Mouse (Mus musculus) fibroblast of lung, adult 2 months (primary cell): ENCODE data around the gene Alg1.

Experiments used
- DNase-seq: peaks from one replicate; pipeline ENCODE4 v3.0.0-alpha.2; 2011; ENCODE audit warnings: low read depth

Gene Alg1

GRCm38 (mm10) chr16:5242355-5242754 is 8.9 kb downstream of the Alg1 start:
- DNase-seq: no peak

- DNase-seq: no peak
Observed at GRCm38 (mm10) chr16:5242882-5243281, 9.5 kb downstream of the Alg1 start.

DNA sequence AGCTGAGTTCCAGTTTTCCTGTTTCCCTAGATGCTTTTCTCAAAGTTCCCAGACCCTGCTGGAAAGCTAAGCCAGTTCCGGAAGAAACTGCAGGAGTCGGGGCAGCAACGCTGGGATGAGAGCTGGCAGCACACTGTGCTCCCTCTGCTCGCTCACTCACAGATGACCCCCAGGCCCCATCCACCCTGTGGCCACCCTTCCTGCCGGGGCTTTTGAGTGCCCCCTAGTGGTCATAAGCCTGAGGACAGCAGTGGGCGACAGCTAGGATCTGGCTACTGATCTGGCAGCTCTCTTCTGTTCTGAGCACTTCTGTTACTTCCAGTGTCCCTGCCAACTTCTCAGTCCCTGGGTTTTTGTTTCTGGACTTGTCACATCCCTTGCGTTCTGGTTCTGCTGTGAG is 11.0 kb downstream of the Alg1 start:
- peak; percentile 3 for DNase-seq

- no peak for DNase-seq
Observed at GRCm38 (mm10) chr16:5250891-5251290, 17.5 kb downstream of the Alg1 start.

- no peak for DNase-seq
Observed at GRCm38 (mm10) chr16:5252260-5252659, 18.8 kb downstream of the Alg1 start.

DNA sequence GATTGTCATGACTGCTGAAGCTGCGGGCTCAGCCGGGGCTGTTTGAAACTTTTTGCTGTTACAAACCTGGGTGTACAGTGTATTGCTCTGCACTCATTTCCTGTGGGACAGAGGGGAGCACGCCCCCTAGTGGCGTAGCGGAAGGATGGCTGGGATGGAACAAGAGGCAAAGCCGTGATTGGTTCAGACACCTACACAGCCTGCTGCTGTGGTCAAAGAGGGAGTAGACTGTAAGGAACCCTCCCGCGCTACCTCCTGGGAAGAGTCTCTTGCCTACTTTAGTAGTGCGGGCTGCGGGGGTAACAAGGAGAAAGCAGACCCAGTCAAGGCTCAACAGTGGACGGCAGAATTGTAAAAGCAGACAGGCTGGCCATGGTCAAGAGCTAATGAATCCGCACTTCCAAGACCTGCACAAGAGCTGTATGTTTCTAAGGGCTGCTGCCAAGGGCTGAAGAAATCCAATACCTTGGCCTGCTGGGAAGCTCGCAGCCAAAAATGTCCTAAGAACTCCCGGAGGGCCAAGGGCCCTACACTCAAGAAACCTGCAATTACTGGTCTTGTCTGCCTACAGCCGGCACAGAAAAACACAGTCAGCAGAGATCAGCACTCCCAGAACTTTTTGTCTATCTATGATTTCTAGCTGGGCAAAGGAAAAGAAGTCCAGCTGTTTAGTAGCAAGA is 21.1 kb downstream of the Alg1 start:
- peak; percentile 79 for DNase-seq

DNA sequence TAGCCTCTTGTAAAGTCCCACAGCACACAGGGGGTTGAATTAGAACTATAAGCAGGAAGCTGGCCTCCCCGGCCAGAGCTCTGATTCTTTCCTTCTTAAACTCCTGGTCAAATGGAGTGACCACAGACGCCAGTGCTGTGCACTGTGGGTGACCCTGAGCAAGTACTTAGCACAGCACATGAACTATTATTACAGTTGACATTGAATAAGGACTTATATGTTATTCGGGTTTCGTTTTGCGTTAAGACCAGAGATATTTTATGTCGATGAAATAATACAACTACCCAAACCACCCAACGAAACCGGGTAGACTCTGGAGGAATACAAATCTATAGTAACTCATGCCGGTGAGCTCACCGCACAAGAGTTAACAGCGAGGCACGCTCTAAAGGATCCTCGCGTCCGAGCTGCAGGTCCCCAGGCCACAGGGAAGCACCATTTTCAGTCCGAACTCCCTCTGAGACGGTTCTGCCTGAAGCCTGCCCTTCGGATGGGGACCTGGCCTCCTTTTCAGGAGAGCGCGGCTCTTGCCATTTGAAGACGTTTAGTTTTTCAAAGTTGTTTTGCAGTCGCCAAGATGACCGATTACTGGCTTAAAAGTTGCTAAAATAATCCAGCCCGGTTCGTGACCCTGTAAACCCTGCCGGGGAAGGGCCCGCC is 21.8 kb downstream of the Alg1 start:
- DNase-seq: no peak

GRCm38 (mm10) chr16:5255779-5256496 is 22.5 kb downstream of the Alg1 start, which contains the start of gene Eef2kmt:
TSS of gene Eef2kmt (minus strand) at chr16:5255983.
- DNase-seq: peak; percentile 96

DNA sequence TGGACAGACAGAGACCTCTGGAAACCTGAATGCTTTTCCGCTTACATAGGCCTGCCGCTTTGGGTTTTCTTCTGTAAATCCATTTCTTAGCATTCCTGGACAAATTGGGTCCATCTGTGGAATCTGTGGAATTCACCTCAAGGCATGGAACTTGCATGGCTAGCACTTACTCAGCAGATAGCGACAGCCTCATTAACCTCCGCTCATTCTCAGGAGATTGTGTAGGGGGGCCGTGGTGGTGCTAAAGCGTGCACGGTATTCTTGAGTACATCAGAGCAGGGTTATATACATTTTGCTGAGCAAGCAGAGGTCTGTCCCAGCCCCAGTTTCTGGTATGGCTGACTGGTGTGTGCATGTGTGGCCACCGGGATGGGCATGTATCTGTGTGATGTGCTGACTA is 29.7 kb downstream of the Alg1 start:
- DNase-seq: no peak

DNA sequence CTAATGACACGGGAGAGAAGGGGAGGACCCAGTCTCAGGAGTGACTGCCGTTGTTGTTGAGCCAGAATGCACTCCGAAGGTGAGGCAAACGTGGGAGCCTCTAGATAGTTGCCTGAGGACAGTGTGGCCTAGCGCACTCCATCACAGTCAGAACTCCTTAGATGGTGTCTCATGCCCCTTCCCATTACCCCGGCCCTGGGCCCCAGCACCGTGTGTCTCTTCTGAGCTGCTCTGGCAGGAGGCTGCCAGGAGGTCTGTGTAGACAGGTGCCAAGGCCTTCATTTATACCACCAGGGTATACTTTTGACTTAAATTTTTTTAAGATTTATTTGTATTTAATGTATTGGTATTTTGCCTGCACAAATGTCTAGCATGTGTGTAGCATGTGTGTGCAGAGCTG is 30.5 kb downstream of the Alg1 start:
- no peak for DNase-seq

DNA sequence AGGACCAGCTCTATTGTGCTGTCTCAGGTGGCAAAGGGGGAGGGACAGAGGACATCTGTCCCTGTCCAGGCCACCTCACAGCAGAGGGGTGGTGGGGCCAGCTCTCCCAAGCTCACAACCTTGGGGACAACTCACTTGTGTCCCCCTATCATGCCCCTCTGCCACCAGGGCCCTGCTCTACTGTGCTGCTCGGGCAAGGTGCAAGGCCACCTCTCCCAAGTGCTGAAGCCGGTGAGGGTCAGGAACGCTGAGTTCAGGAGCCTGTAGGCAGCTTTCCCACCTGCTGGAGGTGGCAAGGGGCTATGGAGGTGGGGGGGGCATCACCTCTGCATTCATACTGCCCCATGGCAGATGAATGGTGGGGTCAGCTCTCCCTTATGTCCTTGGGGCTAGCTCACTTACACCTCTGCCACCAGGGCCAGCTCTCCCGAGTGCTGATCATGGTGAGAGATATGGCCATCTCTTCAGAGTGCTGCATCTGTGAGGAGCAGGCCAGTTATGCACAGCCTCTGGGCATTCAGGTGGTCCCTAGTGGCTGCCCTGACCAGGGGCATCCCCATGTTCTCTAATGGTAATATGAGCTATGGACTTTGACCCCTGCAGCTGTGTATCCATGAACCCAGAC is 38.1 kb downstream of the Alg1 start:
- DNase-seq: no peak

DNA sequence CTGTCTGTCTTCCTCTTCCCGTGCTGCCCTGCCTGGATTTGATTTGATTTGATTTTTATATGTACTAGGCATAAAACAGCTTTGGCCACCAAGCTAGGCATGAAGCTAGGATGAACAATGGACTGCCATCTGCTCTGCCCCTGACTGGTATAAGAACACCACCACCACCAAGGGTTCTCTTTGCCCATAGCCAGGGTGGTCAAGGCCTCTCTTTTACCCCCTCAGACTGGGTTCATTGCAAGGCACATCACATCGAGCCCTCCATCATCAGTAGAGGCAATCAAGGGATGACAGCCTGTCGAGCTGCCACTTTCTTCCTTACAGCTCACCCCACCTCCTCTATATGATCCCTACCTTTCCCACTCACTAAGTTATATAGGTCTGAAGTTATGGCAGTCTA is 39.0 kb downstream of the Alg1 start:
- DNase-seq: no peak

DNA sequence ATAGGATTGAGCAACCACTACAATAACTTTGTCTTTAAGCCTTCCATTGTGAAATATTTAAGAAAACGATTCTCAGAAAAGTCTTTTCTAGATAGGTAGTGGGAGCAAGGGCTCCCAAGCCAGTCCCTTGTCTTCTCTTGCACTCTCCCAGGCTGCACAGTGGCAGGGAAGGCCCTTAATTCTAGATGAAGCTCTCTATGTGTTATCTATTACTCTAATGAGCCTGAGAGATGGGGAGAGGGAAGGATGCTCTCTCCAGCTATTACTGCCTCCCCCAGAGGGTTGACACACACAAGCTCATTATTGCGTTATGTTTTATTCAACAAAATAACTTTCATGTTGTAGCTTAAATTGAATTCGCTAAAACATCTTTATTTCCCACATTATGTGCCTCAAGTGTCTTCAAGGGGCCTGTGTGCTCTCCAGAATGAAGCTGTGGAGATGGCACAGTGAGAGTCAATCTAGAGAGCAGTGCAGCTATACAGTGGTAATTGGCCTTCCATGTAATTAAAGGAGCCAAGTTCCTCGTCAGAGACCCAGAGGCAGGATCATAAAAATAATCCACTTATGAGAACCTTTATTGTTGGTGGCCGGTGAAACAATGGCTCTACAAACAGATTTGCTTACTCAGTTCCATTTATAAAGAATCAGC is 46.3 kb downstream of the Alg1 start:
- no peak for DNase-seq

GRCm38 (mm10) chr16:5282686-5283085 is 49.3 kb downstream of the Alg1 start:
- no peak for DNase-seq

GRCm38 (mm10) chr16:5285376-5285775 is 52.0 kb downstream of the Alg1 start:
- no peak for DNase-seq
